Mouse (Mus musculus): ENCODE results near the gene Syne2.

Syne2 gene

GRCm38 (mm10) chr12:75865166-75865565, 47.2 kb downstream of the Syne2 start:
- in situ Hi-C loops (cut with MseI, MboI): no loop called here

DNA sequence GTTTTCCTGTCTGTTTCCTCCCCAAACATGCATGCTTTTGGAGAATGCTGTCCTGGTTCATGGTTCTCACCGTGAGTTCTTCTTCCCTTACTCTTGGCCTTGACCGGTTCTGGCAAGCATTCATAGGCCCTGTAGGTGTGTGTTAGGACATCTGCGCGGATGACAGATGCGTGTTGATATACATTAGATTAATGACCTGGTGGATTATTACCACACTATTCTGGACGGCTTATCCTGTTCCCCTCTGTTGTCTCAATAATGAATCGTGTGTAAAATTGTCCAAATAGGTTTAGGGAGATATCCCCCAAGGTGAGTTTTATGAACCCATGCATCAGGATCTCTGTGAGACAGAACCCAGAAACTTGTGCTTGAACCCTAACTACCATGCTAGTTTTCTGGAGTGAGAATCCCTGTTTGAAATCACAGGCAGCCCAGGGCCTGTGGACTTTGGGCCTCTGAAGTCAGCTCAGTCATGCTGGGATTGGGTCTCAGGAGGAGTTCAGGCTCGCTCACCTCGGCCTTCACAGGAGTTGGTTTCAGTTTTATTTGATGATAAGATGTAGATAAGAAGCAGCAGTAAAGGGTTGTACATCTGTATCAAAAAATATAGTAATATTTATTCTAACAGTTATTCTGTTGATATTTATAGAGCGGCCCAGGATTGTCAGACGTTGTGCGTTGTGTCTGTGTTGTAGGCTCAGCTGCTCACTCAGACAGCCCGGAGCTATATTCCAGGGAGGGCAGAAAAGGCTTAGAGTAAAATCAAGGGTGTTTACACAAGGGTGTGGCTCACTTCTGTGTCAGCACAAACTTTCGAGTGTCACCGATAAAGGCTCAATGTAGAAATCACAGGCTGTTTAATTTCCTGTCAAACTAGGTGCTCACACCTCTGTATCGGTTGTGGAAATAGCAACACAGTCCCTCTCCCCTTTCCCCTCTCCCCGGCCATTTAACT, 48.8 kb downstream of the Syne2 start:
- in situ Hi-C loops (cut with MseI, MboI): no loop called here

DNA sequence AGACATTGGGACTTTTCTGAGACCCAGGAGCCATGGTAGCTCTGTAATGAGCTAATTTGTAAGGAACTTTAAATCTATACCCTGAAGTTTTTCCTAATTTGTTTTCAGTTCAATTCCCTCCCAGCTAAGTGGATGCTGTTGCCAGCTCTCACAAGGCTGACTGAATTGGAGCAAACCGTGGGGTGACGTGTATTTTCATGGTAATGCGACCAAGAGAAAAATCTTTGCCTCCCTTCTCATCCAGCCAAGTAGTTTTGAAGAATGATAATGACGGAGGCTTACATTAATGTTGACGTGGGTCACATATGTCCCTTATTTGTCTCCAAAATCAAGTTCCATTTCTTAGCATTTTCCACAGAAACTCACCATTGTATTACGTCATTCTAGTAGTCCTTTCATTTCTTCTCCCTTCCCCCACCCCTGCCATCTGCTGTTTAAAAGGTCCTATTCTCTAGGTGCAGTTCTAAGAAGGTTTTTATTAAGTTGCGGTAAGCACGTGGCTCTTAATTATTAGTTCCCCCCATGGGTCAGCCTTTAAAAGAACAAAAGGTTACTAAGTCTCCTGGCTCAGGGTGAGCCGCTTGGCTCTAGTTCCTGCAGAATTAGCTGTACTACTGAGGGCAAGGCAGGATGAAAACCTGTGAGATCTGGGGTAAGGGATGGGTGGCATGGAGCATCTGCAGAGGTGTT, 55.8 kb downstream of the Syne2 start:
- in situ Hi-C loops (cut with MseI, MboI): no loop called here

GRCm38 (mm10) chr12:75874287-75874994, 56.5 kb downstream of the Syne2 start:
- in situ Hi-C loops (cut with MseI, MboI): no loop called here

DNA sequence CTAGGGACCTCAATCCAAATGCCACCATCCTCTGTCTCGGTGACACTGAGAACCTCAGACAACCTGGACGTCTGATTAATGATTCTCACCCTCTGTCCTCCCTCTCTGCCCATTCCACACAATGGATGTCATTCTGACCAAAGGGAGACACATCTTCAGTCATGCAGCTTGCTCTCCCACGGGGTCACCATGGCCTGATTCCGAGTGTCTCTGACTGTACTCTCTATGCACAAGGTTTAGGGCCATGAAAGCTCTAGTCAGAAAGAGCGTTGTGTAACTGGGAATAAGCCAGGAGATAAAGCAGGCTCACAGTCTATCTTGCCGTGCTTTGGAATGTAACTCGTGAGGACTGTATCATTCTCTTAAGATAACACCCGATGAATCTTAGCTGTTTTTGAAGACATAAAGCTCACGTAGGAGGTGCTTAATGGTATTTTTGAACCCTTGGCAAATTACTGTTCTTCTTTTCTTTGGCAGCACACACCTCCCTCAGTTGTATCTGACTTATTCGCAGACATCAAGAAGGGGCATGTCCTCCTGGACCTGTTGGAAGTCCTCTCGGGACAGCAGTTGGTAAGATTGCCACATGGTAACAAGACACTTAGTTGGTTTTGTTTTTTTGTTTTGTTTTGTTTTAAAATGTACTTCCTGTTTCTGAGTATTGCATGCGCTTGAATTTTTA, 61.8 kb downstream of the Syne2 start:
- in situ Hi-C loops (cut with MseI, MboI): no loop called here

- in situ Hi-C loops (cut with MseI, MboI): no loop called here
Measured at GRCm38 (mm10) chr12:75881554-75881953, 63.6 kb downstream of the Syne2 start.

- in situ Hi-C loops (cut with MseI, MboI): no loop called here
Measured at GRCm38 (mm10) chr12:75886161-75886560, 68.2 kb downstream of the Syne2 start.

- in situ Hi-C loops (cut with MseI, MboI): no loop called here
Measured at GRCm38 (mm10) chr12:75886946-75887345, 69.0 kb downstream of the Syne2 start.

DNA sequence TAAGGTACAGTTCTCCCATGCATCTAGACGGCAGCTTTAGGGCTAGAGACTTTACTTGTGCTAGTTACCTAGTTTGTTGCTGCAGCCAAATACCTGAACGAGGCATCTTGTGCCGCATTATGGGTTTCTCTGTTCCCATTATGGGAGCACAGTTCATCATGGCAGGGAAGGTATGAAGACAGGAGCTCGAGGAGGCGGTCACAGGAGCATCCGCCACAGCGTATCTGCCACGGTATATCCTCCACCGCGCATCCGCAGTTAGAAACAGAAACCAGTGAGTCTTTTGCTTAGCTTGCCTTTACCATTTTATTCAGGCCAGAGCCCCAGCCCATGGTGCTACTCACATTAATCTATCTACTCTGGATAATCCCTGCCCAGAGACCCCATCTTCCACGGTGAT, 70.8 kb downstream of the Syne2 start:
- in situ Hi-C loops (cut with MseI, MboI): no loop called here

- in situ Hi-C loops (cut with MseI, MboI): loop anchor here (5.0 kb wide), 1 partner anchor 94 kb away; no protein-coding TSS in a partner anchor
Measured at GRCm38 (mm10) chr12:75891206-75891605, 73.3 kb downstream of the Syne2 start.

- in situ Hi-C loops (cut with MseI, MboI): loop anchor here (5.0 kb wide), 1 partner anchor 96 kb away; no protein-coding TSS in a partner anchor
Measured at GRCm38 (mm10) chr12:75893392-75893791, 75.5 kb downstream of the Syne2 start.

- in situ Hi-C loops (cut with MseI, MboI): loop anchor here (5.0 kb wide), 1 partner anchor 97 kb away; no protein-coding TSS in a partner anchor
Measured at GRCm38 (mm10) chr12:75894316-75894997, 76.5 kb downstream of the Syne2 start.

DNA sequence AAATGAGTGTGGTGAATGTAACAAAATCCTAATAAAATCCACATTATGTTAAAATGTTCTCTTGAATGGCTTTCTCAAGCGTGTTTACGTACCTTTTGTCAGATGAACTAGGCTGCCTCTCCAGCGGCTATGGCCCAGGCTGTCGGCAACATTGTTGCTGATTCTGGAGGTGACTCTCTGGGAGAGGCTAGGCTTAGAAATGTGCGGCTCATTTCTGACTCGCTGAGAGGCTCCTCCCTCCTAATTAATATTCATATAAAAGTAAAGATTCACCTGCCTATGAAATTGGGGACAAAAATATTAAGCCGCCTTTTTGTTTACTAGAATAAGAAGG, 77.0 kb downstream of the Syne2 start:
- in situ Hi-C loops (cut with MseI, MboI): loop anchor here (5.0 kb wide), 1 partner anchor 98 kb away; no protein-coding TSS in a partner anchor

GRCm38 (mm10) chr12:75897793-75898192, 79.9 kb downstream of the Syne2 start:
- in situ Hi-C loops (cut with MseI, MboI): no loop called here

DNA sequence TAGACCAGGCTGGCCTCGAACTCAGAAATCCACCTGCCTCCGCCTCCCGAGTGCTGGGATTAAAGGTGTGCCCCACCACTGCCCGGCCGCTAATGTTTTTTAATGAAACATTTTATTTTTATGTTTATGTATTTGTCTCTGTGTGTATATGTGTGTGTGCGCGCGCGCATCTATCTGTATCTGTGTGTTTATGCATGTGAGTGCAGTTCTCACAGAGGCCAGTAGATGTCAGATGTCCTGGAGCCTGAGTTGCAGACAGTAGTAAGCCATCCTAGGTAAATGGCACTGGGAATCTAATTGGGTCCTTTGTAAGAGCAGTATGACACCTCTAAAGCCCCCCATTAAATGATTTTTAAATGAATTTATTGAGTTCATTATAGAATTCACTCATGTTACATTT, 83.8 kb downstream of the Syne2 start:
- in situ Hi-C loops (cut with MseI, MboI): no loop called here

DNA sequence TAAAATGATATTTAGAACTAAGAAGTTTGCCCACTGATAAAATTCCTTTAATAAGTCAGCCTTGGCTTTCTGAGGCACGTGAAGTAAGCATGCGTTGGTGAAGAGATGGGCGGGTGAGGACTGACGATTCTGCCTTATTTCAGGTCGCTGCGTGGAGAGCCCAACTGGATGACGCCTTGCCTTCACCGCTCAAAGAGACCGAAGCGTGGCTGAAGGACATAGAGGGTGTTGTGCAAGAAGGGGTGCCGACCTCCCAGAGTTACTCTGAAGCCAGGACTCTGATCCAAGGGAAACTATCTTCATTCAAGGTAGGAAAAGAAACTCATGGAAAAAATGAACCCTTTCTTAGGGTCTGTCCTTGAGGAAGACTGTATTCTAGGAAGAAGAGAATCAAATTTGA, 86.1 kb downstream of the Syne2 start:
- in situ Hi-C loops (cut with MseI, MboI): no loop called here

- in situ Hi-C loops (cut with MseI, MboI): no loop called here
Measured at GRCm38 (mm10) chr12:75905304-75905703, 87.4 kb downstream of the Syne2 start.

- in situ Hi-C loops (cut with MseI, MboI): no loop called here
Measured at GRCm38 (mm10) chr12:75908466-75908865, 90.5 kb downstream of the Syne2 start.

DNA sequence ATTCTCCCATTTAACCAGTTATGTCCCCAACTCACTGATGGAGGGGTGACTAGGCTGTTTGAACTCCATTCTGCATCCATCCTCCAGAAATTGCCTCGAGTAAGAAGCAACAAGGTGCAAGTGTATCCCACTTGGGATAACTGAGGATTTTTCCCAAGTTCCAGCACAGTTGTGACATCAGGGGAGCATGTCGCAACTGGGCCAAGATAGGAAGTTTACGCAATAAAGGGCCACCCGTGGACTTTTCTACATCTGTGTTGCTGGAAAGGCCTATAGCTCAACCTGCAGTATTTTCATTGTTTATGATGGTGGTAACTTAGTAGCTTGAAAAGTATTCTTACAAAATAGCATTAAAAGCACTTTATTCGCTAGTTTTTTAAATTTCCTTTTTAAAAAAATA, 97.8 kb downstream of the Syne2 start:
- in situ Hi-C loops (cut with MseI, MboI): no loop called here

DNA sequence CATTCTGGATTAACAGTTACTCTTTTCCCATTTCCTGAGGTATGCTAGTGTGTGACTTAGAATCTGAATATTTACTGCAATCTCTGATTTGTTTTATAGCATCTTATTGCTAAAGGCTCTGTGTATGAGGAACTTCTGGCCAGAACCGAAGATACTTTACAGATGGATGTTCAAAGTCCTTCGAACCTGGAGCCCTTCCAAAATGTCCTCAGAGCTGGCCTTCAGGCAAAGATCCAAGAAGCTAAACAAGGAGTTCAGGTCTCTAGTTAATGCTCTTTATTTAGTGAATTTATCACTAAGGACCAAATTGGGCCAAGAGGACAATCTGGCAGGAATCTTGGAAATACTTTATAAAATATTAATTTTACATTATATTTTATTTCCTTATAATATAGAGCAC, 100.5 kb downstream of the Syne2 start:
- in situ Hi-C loops (cut with MseI, MboI): no loop called here

DNA sequence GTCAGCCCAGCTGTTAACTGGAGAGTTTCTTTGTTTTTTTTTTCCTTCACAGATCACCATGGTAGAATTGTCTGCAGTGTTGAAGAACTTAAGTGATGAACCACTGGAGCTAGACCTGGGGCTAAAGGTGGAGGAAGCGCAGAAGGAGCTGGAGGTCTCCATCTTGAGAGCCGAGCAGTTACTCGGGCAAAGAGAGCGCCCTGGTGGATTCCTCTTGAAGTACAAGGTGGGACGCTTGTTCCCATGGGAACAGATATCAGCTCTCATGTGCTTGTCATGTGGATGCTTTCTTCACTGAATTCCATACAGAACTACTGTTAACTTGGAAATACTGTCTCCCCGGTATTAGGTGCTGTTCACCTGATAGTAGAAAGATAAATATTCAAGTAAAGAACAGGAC, 101.0 kb downstream of the Syne2 start:
- in situ Hi-C loops (cut with MseI, MboI): no loop called here

Measured in mouse trophoblast stem cell (cell line).